Mouse (Mus musculus) CD8-positive naive resting alpha-beta T cell, adult 2 months (primary cell): ENCODE measurements around the gene Ank.
"Not testable (repeated sequence)": the region's sequence is repeated elsewhere in the genome, so short reads cannot be mapped to it uniquely, and the experiment has no call there.

Experiments
- DNase-seq, 2 experiments: peaks; one replicate each; pipeline ENCODE4 v3.0.0; 2022; ENCODE audit warnings: low read depth in 2 of 2, low spot score in 2 of 2

Gene Ank

DNA sequence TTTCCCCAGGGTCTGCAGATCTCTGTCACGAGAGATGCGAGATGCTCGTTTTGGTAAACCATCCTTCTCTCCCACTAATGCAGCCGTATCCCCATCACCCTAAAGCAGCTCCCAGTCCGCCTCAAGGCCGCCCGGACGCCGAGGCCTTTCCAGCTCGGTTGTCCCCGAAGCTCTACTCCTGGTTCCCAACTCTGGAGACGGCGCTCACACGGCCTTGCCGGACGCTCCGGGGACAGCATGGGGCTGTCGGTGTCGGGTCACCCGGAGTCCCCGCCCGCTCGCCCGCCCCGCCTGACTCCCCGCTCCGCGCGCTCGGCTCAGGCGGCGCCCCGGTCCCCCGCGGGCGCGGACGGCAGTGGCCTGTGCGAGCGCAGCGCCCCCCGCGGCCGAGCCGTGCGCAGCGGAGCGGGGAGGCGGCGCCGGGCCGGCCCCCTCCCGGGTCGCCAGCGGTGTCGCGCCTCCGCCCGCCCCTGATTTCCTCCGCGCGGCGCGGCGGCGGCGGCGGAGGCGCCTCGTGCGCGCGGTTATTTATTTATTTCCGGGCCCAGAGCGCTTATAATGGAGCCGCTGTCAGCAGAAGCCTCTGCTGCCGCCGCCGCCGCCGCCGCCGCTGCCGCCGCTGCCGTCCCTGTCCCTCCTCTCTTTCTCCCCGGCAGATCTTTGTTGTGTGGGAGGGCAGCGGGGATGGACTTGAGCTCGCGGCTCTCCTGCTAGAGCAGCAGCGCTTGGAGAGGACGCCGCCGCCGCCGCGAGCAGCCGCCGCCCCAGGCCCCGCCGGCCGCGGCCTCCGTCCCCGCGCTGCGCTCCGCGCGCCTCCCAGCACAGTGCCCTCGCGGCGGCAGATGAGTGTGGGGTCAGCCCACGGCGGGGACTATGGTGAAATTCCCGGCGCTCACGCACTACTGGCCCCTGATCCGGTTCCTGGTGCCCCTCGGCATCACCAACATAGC, at the start of gene Ank:
Gene Ank (plus strand): TSS at position 547 of the 950 bp plus-strand sequence.
- DNase-seq, result peak; percentile 67 to 69

GRCm38 (mm10) chr15:27418566-27419331, 47.7 kb upstream of the Ank start:
- DNase-seq, result no peak

- DNase-seq, result no peak
Observed at GRCm38 (mm10) chr15:27421531-27421930, 44.9 kb upstream of the Ank start.

- no peak for DNase-seq
Observed at GRCm38 (mm10) chr15:27427581-27427980, 38.9 kb upstream of the Ank start.

DNA sequence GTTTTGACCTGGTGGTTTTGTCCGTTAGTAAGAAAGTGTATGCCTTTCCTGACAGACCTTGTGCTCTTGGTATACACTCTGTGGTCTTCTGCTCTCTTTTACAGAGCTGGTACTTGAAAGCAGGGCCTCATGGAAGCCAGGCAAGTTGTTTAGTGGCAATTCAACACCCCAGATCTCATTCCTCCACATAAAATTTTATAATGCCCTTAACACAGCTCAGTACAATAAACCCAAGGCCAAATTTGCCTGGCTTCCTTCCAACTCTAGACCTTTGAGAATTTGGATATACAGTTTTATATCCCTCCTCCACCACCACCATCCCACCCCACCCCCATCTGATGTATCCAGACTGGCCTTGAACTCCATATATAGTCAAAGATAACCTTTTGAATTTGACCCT, 36.2 kb upstream of the Ank start:
- no peak for DNase-seq

DNA sequence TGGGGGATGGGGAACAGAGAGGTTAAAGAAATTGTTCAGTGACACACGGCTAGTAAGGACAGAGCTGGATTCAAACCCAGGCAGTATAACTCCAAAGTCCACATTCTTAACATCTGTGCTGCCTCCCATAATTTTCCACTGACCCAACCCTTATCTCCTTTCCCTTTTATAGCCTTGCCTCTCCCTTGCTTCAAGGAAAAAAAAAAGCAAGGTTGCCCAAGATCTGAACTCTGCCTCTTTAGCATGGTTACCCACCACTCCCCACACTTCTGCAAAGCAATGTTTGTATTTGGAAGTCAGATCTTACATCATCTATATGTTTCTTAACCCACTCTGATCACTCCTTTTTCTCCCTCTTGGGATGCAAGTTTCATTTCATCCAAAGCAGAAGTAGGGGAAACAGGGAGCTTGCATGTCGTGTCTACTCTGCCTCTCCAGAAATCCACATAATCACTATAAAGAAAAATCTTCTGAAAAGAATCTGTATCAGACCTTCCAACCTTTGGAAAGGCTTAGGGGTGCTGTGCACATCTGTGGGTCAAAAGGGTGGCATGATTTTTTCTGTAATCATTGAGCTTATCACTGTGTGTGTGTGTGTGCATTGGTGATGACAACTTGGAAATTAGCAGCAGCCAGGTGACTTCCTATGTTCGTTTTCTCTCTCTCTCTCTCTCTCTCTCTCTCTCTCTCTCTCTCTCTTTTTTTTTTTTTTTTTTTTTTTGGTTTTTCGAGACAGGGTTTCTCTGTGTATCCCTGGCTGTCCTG, 33.4 kb upstream of the Ank start:
- DNase-seq, result no peak

- no peak for DNase-seq
Observed at GRCm38 (mm10) chr15:27435409-27435808, 31.1 kb upstream of the Ank start.

DNA sequence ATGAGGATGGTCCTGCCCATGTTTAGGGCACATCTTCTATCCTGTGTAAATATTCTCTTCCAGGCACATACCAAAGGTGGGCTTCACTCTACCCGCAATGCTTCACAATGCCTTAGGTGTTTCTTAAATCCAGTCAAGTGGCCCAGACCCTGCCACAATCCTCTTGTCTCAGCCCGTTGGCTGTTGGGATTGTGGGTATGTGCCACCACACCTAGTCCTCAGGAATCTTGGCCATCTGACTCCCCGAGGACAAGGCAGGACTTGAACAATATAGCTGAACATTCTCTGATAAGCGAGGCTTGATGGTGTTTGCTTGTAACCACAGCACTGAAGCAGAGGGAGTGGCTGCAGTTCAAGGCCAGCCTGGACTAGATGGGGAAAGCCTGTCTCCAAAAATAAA, 30.3 kb upstream of the Ank start:
- no peak for DNase-seq

DNA sequence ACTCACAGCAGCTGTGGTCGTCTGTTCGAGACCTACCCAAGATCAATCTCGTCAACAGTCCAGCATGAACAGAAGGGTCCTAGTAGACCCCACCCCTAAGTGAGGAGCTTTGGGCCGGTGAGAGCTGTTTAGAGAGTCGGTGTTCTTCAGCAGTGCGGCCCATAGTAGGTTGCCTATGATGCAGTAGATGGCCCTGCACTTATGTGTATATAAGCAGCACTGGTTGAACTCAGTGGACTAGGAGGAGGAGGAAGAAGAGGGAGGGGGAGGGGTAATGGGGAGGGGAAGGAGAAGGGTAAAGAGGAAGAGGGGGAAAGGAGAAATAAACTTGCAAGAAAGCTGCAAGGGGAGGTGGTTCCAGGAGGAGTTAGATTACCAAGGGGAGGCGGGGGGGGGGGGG, 25.4 kb upstream of the Ank start:
- no peak for DNase-seq

DNA sequence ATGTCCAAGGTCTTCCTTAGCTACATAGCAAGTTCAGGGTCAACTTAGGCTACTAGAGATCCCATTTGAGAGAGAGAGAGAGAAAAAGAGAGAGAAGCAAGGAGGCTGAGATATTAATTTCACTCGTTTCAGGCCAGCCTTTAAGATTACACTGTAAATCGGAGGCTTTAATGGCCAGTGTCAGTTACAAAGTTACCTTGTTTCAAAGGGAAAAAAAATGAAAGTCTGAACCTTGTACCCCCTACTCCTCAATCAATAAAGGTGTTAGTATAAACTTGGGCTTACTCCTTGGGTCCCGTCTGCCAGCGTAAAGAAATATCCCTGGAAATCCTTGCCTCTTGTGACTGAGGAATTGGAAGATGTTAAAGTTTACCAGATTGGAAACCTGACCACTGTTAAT, 24.9 kb upstream of the Ank start:
- no peak for DNase-seq

DNA sequence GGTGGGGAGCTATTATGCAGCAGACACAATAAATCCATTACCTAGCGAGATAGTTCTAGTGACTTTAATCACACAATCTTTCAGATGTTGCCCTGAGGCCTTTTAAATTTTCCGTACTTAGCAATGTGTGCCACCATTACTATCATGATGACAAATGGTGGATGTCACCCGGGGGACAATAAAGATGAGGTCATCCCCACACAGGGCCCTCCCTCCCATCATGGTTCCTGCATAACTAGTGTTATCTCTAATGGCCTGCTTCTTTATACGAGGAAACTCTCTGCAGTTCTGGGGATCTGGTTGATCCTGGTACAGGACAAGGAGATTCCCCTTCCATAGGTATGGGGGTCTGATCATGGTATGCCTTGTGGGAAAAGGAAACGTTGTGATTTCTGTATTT, 24.5 kb upstream of the Ank start:
- DNase-seq, result no peak

DNA sequence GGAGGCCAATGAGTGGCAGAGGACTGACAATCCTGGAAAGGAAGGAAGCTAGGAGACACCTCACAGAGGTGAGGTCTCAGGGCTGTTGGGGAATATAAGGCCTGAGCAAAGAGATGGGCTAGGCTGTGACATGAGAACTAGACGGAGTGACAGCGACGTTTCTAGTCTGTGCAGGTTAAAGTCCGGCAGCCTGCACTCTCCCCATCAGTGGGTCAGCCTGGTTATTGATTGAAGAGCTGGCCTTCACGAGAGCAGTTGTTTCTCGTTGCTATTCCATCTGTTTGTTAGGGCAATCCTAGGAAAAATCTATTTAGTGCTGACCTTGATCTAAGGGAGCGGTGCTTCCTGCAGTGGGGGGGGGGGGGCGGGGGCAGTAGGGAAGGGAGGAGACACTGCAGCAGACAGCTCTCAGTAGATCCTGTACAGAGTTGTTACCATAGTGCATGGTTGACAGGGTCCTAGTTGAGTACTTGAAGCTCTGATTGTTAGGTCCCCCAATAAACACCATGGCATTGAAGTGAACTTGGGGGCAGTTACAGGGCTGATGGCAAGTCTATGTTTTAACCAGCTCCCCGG, 21.6 kb upstream of the Ank start:
- no peak for DNase-seq

GRCm38 (mm10) chr15:27450689-27451088, 15.8 kb upstream of the Ank start:
- DNase-seq, result no peak

DNA sequence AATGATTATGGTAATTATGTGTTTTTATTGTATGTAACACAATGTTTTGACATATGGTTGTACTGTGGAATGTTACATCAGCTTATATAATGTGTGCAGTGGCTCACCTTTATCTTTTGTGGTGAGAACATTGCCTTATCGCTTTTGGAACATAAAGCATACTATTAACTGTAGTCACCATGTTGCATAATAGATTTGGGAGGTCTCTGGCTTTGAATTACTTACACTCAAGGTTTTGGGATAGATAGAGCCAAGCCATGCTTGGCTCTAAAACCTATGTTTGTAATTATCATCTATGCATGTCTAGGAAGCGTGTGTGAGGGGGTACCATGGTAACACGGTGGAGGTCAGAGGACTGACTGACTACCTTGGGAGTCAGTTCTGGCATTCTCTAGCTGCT, 14.7 kb upstream of the Ank start:
- DNase-seq, result no peak

- DNase-seq, result no peak
Observed at GRCm38 (mm10) chr15:27452496-27452895, 14.0 kb upstream of the Ank start.

DNA sequence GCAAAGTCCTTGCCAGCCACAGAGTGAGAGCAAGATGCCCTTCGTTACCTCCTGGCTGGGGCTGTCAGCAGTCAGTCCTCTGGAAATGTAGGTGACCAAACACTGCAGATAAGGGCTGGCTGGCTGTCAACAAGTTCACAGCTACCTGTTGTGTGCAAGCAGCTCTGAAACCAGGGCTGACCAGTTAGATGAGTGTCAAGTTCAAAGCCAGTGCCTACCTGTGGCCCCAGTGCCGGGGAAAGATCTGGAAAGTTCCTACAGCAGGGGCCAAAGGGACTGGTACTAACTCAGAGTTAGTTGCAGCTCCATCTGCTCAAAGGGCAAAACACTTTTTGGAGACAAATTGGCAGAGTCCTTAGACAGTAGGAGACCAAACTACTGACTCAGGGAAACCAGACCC, 9.5 kb upstream of the Ank start:
- no peak for DNase-seq

GRCm38 (mm10) chr15:27459781-27460180, 6.7 kb upstream of the Ank start:
- DNase-seq, result not testable (repeated sequence)

DNA sequence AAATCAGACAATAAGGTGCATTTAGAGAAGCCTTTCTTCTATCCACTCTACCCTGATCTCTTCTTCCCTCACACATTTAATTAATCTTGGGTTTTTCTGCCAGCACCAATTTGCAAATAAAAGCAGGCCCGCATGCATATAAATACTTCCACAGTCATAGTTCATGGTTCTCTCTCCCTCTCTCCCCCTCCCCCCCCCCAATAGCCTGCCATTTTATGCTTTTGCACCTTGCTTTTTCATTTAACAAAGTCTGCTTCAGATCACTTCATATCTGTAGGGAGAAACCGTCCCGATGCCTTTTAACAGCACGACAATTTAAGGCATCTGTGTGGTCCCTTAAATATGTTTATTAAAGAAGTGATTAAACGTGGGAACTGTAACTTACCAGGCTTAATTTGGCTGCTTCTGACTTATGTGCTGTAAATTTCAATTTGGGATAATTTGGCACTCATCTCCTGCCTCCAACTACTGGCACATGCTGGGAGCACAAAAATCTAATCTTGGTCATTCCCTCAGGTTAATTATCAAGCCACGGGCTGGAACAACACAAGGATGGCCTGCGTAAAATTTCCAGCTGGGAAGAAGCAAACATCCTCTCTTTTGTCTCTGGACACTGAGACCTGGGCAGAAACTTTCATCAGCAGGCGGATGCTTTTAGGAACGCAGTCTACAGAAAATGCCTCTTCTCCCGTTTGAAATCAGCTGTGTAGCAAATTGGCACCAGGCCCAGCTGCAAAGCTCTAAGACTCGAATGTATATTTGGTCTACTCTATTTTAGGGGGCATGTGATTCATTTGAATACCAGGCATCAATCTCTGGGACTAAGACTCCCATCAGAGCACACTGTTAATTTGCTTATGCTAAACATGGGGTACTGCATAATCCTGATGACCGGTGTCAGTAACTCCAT, 4.9 kb upstream of the Ank start:
- no peak for DNase-seq

- DNase-seq, result no peak
Observed at GRCm38 (mm10) chr15:27463876-27464275, 2.6 kb upstream of the Ank start.

GRCm38 (mm10) chr15:27465391-27466005, 979 bp upstream of the Ank start:
- no peak for DNase-seq
